Mouse (Mus musculus): ENCODE measurements at regions not wholly inside any gene's neighbourhood (a gene's known extent, or its start where the extent isn't known, plus 50 kb on each side); places are given as distances from the start of the nearest gene placed in this dataset.

- H3K4me3 ChIP-seq (ENCODE audit: low read depth, low read length), result no peak overlapping the region
- no peak for DNase-seq (ENCODE audit: low spot score)
- H3K9me3 ChIP-seq (ENCODE audit: low read length), result no peaks in the 10 kb centered on the region
- H3K4me1 ChIP-seq (ENCODE audit: insufficient read depth, low read length), result peaks cover 22% of the 10 kb centered on the region
- peaks cover 9% of the 10 kb centered on the region; the same call in 1 of the 2 replicates for H3K27me3 ChIP-seq (ENCODE audit: insufficient read depth, low read length)
- H3K4me2 ChIP-seq (ENCODE audit: low read depth, low read length, poor library complexity, severe bottlenecking), result no peak overlapping the region
- H3K9ac ChIP-seq (replicated peaks; ENCODE audit: low read length, poor library complexity, severe bottlenecking), result no peak overlapping the region
- H3K27ac ChIP-seq (ENCODE audit: low read depth, low read length), result no peak overlapping the region
- H3K36me3 ChIP-seq (ENCODE audit: insufficient read depth, low read length), result no peaks in the 10 kb centered on the region
- TF ChIP-seq CTCF (IDR thresholded peaks at IDR 0.05), result no peak
- 90% methylated on average over 2 of the region's 2 CpGs for WGBS
- ATAC-seq (ENCODE audit: low FRiP score), result no peak
Measured at GRCm38 (mm10) chr9:61233251-61233650, 138.9 kb upstream of the Tle3 start.

GRCm38 (mm10) chr9:61235653-61236610 lies 136.2 kb upstream of the Tle3 start:
- no peaks in the 10 kb centered on the region for H3K9me3 ChIP-seq (ENCODE audit: low read length)
- H3K27me3 ChIP-seq (ENCODE audit: insufficient read depth, low read length), result peaks cover 9% of the 10 kb centered on the region; the same call in 1 of the 2 replicates
- peak; percentile 10; the same call in 1 of the 2 replicates for TF ChIP-seq CTCF (IDR thresholded peaks at IDR 0.05)
- ATAC-seq (ENCODE audit: low FRiP score) (peak; percentile 64; the same call in 1 of the 2 replicates), DNase-seq (ENCODE audit: low spot score) (peak; percentile 70)
- peak overlapping the region; percentile 55; the same call in 1 of the 2 replicates for H3K27ac ChIP-seq (ENCODE audit: low read depth, low read length)
- no peaks in the 10 kb centered on the region for H3K36me3 ChIP-seq (ENCODE audit: insufficient read depth, low read length)
- H3K4me2 ChIP-seq (ENCODE audit: low read depth, low read length, poor library complexity, severe bottlenecking), result no peak overlapping the region
- peaks cover 16% of the 10 kb centered on the region for H3K4me1 ChIP-seq (ENCODE audit: insufficient read depth, low read length)
- H3K9ac ChIP-seq (replicated peaks; ENCODE audit: low read length, poor library complexity, severe bottlenecking), result no peak overlapping the region
- no peak overlapping the region for H3K4me3 ChIP-seq (ENCODE audit: low read depth, low read length)
- WGBS, result 10% methylated on average over 17 of the region's 17 CpGs

GRCm38 (mm10) chr9:61238687-61239250 lies 133.4 kb upstream of the Tle3 start:
- Histone ChIP-seq H3K27me3 (ENCODE audit: insufficient read depth, low read length) (peaks cover 9% of the 10 kb centered on the region; the same call in 1 of the 2 replicates), H3K27ac (ENCODE audit: low read depth, low read length) (no peak overlapping the region), H3K4me1 (ENCODE audit: insufficient read depth, low read length) (peaks cover 16% of the 10 kb centered on the region), H3K36me3 (ENCODE audit: insufficient read depth, low read length) (no peaks in the 10 kb centered on the region), H3K4me2 (ENCODE audit: low read depth, low read length, poor library complexity, severe bottlenecking) (no peak overlapping the region), H3K9ac (replicated peaks; ENCODE audit: low read length, poor library complexity, severe bottlenecking) (no peak overlapping the region), H3K4me3 (ENCODE audit: low read depth, low read length) (no peak overlapping the region), H3K9me3 (ENCODE audit: low read length) (no peaks in the 10 kb centered on the region)
- 23% methylated on average over 4 of the region's 4 CpGs for WGBS
- no peak for DNase-seq (ENCODE audit: low spot score)
- no peak for ATAC-seq (ENCODE audit: low FRiP score)
- TF ChIP-seq CTCF (IDR thresholded peaks at IDR 0.05), result no peak

GRCm38 (mm10) chr9:61239328-61239727 lies 132.8 kb upstream of the Tle3 start:
- no peak overlapping the region for H3K9ac ChIP-seq (replicated peaks; ENCODE audit: low read length, poor library complexity, severe bottlenecking)
- no peak for ATAC-seq (ENCODE audit: low FRiP score)
- peaks cover 9% of the 10 kb centered on the region; the same call in 1 of the 2 replicates for H3K27me3 ChIP-seq (ENCODE audit: insufficient read depth, low read length)
- no peak for DNase-seq (ENCODE audit: low spot score)
- 48% methylated on average over 4 of the region's 4 CpGs for WGBS
- 0 out of 2 replicates have a peak, but pooled peaks have one; percentile 4 for TF ChIP-seq CTCF (IDR thresholded peaks at IDR 0.05)
- H3K36me3 ChIP-seq (ENCODE audit: insufficient read depth, low read length), result no peaks in the 10 kb centered on the region
- H3K4me3 ChIP-seq (ENCODE audit: low read depth, low read length), result no peak overlapping the region
- H3K9me3 ChIP-seq (ENCODE audit: low read length), result no peaks in the 10 kb centered on the region
- no peak overlapping the region for H3K4me2 ChIP-seq (ENCODE audit: low read depth, low read length, poor library complexity, severe bottlenecking)
- H3K27ac ChIP-seq (ENCODE audit: low read depth, low read length), result no peak overlapping the region
- peaks cover 16% of the 10 kb centered on the region for H3K4me1 ChIP-seq (ENCODE audit: insufficient read depth, low read length)

GRCm38 (mm10) chr9:61241442-61241841 lies 130.7 kb upstream of the Tle3 start:
- Histone ChIP-seq H3K9ac (replicated peaks; ENCODE audit: low read length, poor library complexity, severe bottlenecking) (no peak overlapping the region), H3K27ac (ENCODE audit: low read depth, low read length) (no peak overlapping the region), H3K4me1 (ENCODE audit: insufficient read depth, low read length) (peaks cover 10% of the 10 kb centered on the region), H3K4me2 (ENCODE audit: low read depth, low read length, poor library complexity, severe bottlenecking) (no peak overlapping the region), H3K4me3 (ENCODE audit: low read depth, low read length) (no peak overlapping the region), H3K9me3 (ENCODE audit: low read length) (no peaks in the 10 kb centered on the region), H3K27me3 (ENCODE audit: insufficient read depth, low read length) (peaks cover 9% of the 10 kb centered on the region; the same call in 1 of the 2 replicates), H3K36me3 (ENCODE audit: insufficient read depth, low read length) (no peaks in the 10 kb centered on the region)
- ATAC-seq (ENCODE audit: low FRiP score) (no peak), DNase-seq (ENCODE audit: low spot score) (peak; percentile 48)
- 28% methylated on average over 8 of the region's 8 CpGs for WGBS
- no peak for TF ChIP-seq CTCF (IDR thresholded peaks at IDR 0.05)
